Mouse (Mus musculus) limb, embryonic 14.5 days (tissue): ENCODE data around the gene Gm11032. TPM values are rescaled to one million over a fixed set of nuclear protein-coding genes. Genes with fewer than 3 reads are reported as not detected.
A peak's percentile ranks its signal among the peaks of the same experiment; 100 is the strongest.

ENCODE experiments used
- ATAC-seq: fragments of 200-750 bp; cut with Nextera tagmentation; 2 replicates; pipeline ENCODE4 v1.8.0; 2017; ENCODE audit warnings: low read depth, moderate number of reproducible peaks, moderate TSS enrichment; ENCODE audit not compliant: low FRiP score
- DNase-seq: peaks from one replicate; pipeline ENCODE4 v3.0.0-alpha.2; 2015; ENCODE audit warnings: low spot score
- H3K27ac ChIP-seq: fragments of 300-500 bp; sonication (generic); replicated peaks from 2 replicates; pipeline ENCODE4 v1.5.1; 2014; ENCODE audit warnings: low read depth, mild to moderate bottlenecking, low read length, moderate library complexity, mixed read lengths
- H3K27me3 ChIP-seq: fragments of 300-500 bp; sonication (generic); 2 replicates; pipeline ENCODE4 v1.6.1; 2014; ENCODE audit warnings: low read length, mixed read lengths; ENCODE audit not compliant: control insufficient read depth, insufficient read depth
- H3K36me3 ChIP-seq: fragments of 300-500 bp; sonication (generic); 2 replicates; pipeline ENCODE4 v1.6.1; 2014; ENCODE audit warnings: mild to moderate bottlenecking, low read length, moderate library complexity, mixed read lengths; ENCODE audit not compliant: control insufficient read depth, insufficient read depth
- H3K4me1 ChIP-seq: fragments of 300-500 bp; sonication (generic); 2 replicates; pipeline ENCODE4 v1.6.1; 2014; ENCODE audit warnings: antibody characterized with exemption, low read length, mixed read lengths; ENCODE audit not compliant: control insufficient read depth, insufficient read depth
- H3K4me2 ChIP-seq: fragments of 300-500 bp; sonication (generic); replicated peaks from 2 replicates; pipeline ENCODE4 v1.6.1; 2014; ENCODE audit warnings: low read depth, mild to moderate bottlenecking, low read length, moderate library complexity; ENCODE audit not compliant: severe bottlenecking
- H3K4me3 ChIP-seq: fragments of 300-500 bp; sonication (generic); replicated peaks from 2 replicates; pipeline ENCODE4 v1.5.1; 2014; ENCODE audit warnings: low read length
- H3K9ac ChIP-seq: fragments of 300-500 bp; sonication (generic); 2 replicates; pipeline ENCODE4 v1.6.1; 2014; ENCODE audit warnings: mild to moderate bottlenecking, low read depth, low read length, moderate library complexity; ENCODE audit not compliant: severe bottlenecking
- H3K9me3 ChIP-seq: fragments of 300-500 bp; sonication (generic); 2 replicates; pipeline ENCODE4 v1.6.1; 2016; ENCODE audit warnings: low read length; ENCODE audit not compliant: control insufficient read depth
- POLR2A ChIP-seq: fragments of 200-500 bp; IDR thresholded peaks from 2 replicates; pipeline ENCODE4 v1.8.0; 2012; ENCODE audit warnings: inconsistent platforms, mild to moderate bottlenecking, moderate library complexity, borderline replicate concordance; ENCODE audit not compliant: insufficient read depth, insufficient read length; ENCODE audit errors: extremely low read depth
- WGBS: fragments of 180-500 bp; shearing (Covaris S2); extraction: QIAGEN DNeasy Blood & Tissue Kit; methylation state at CpG from one replicate; pipeline ENCODE4 v1.1.7; 2014; 5-methylcytosine and 5-hydroxymethylcytosine counted together
- polyA plus RNA-seq, 2 experiments: library from polyadenylated mRNA; depleted of rRNA in 1 of 2; stranded (reverse) in 1 of 2; unstranded in 1 of 2; fragments of >200 nt; fragmentation: Nextera tagmentation in 1 of 2; extraction: Ambion mirVana in 1 of 2; gene quantifications; 2 replicates each; pipeline versions ENCODE4 v1.2.1 to v1.2.3; 2012 to 2014

Gm11032 gene
- polyA plus RNA-seq, 2 experiments = not detected

GRCm38 (mm10) chr11:4599916-4600315 lies 20.0 kb upstream of the Gm11032 start:
- DNase-seq = no peak
- Histone ChIP-seq H3K9ac (no peak overlapping the region), H3K4me2 (no peak overlapping the region), H3K27me3 (no peaks in the 10 kb centered on the region), H3K4me1 (peaks cover 8% of the 10 kb centered on the region; the same call in 1 of the 2 replicates), H3K36me3 (no peaks in the 10 kb centered on the region), H3K4me3 (no peak overlapping the region), H3K9me3 (no peaks in the 10 kb centered on the region), H3K27ac (no peak overlapping the region)
- 96% methylated on average over 3 of the region's 3 CpGs for WGBS
- ATAC-seq = no peak
- TF ChIP-seq POLR2A = no peak

DNA sequence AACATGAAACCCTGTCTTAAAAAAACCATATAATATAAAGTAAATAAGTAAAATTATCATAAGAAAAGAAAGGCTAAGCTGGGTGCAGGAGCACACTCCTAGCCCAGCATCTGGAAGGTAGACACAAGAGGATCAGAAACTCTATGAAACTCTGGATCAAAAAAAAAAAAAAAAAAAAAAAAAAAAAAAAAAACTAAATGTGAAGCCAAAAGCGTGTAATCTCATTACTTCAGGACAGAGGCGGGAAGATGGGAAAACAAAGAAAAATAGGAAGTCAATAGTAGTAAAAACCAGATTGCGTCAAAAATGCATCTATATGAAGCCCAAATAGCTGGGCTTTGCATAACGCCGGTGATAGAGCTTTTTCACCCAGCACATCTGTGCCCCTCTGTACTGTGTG lies 18.0 kb upstream of the Gm11032 start:
- 82% methylated on average over 5 of the region's 5 CpGs for WGBS
- ATAC-seq (no peak), DNase-seq (no peak)
- TF ChIP-seq POLR2A = no peak
- H3K27me3 ChIP-seq = no peaks in the 10 kb centered on the region
- H3K4me3 ChIP-seq = no peak overlapping the region
- H3K9ac ChIP-seq = no peak overlapping the region
- no peaks in the 10 kb centered on the region for H3K36me3 ChIP-seq
- H3K4me1 ChIP-seq = peaks cover 8% of the 10 kb centered on the region; the same call in 1 of the 2 replicates
- H3K9me3 ChIP-seq = no peaks in the 10 kb centered on the region
- H3K4me2 ChIP-seq = no peak overlapping the region
- H3K27ac ChIP-seq = no peak overlapping the region

GRCm38 (mm10) chr11:4602691-4603441 lies 17.0 kb upstream of the Gm11032 start:
- no peak for ATAC-seq
- no peak overlapping the region for H3K4me3 ChIP-seq
- DNase-seq = no peak
- H3K9me3 ChIP-seq = no peaks in the 10 kb centered on the region
- H3K4me2 ChIP-seq = peak overlapping the region; percentile 21; the same call in 1 of the 2 replicates
- no peak for TF ChIP-seq POLR2A
- no peak overlapping the region for H3K9ac ChIP-seq
- H3K27ac ChIP-seq = no peak overlapping the region; the same call in 1 of the 2 replicates
- H3K27me3 ChIP-seq = no peaks in the 10 kb centered on the region
- no peaks in the 10 kb centered on the region for H3K36me3 ChIP-seq
- 30% methylated on average over 12 of the region's 12 CpGs for WGBS
- peaks cover 8% of the 10 kb centered on the region; the same call in 1 of the 2 replicates for H3K4me1 ChIP-seq

DNA sequence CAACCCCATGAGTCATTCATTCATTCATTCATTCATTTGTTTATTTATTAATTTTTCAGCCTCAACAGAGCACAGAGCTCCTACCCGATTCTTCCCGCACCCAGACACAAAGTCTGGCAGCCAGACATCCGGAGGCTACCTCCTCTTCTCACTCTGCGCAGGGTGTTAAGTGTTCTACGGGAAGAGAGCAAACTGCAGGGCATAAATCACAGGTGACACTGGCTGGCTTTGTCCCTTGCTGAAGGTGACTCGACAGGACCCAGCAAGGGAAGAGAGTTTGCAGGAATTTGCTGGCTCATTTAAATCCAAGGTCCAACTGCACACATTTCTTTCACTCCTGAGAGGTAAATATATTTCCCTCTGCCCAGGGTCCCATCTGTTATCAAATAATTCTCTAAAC lies 15.4 kb upstream of the Gm11032 start:
- Histone ChIP-seq H3K9me3 (no peaks in the 10 kb centered on the region), H3K9ac (no peak overlapping the region), H3K4me3 (no peak overlapping the region), H3K36me3 (no peaks in the 10 kb centered on the region), H3K27me3 (no peaks in the 10 kb centered on the region), H3K4me2 (no peak overlapping the region), H3K4me1 (peaks cover 8% of the 10 kb centered on the region; the same call in 1 of the 2 replicates), H3K27ac (no peak overlapping the region)
- TF ChIP-seq POLR2A = no peak
- WGBS = 11% methylated on average over 6 of the region's 6 CpGs
- DNase-seq (no peak), ATAC-seq (no peak)

- Histone ChIP-seq H3K9ac (no peak overlapping the region), H3K9me3 (no peaks in the 10 kb centered on the region), H3K4me3 (no peak overlapping the region), H3K27ac (no peak overlapping the region), H3K36me3 (no peaks in the 10 kb centered on the region), H3K4me1 (peaks cover 8% of the 10 kb centered on the region; the same call in 1 of the 2 replicates), H3K27me3 (no peaks in the 10 kb centered on the region), H3K4me2 (no peak overlapping the region)
- ATAC-seq = no peak
- TF ChIP-seq POLR2A = no peak
- 53% methylated on average over 7 of the region's 7 CpGs for WGBS
- DNase-seq = no peak
Observed at GRCm38 (mm10) chr11:4605414-4605813, 14.5 kb upstream of the Gm11032 start.
